Mouse (Mus musculus) right cerebral cortex, postnatal 10 days (tissue): Measurements from ENCODE around the gene Erbb3.
"Not testable (repeated sequence)": the region's sequence is repeated elsewhere in the genome, so short reads cannot be mapped to it uniquely, and the experiment has no call there.

Source experiments
- DNase-seq, 2 experiments: peaks; one replicate each; pipeline ENCODE4 v3.0.0; 2021; ENCODE audit warnings: low spot score in 2 of 2

Erbb3 gene

DNA sequence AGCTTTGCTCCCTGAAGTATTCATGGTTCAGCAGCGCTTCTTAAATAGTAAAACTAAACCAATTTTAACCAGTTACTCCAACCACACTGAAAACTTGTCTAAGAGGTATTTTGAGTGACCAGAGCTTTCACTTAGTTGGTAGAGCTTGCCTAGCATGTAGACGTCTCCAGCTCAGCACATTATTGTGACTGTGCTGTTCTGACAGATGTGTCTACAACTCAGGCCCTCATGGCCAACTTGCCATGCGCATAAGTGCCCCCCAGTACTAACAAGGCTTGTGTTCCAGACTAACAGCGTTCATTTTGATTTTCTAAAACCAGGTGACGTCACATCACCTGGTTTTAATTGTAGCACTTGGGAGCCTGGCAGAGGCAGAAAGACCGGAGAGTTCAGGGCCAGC is 32.5 kb downstream of the Erbb3 start:
- DNase-seq, result no peak

DNA sequence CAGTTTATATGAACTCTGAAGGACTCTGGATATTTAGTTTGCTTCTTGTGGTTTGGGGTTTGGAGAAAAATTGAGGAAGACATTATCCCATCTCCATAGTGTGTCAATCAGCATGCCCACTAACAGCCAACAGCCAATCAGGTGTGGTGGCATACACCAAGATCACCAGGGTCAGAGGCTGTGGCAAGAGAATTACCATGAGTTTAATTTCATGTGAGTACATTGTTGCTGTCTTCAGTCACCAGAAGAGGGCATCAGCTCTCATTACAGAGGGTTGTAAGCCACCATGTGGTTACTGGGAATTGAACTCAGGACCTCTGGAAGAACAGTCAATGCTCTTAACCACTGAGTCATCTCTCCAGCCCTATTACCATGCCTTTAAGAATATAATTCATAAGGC is 33.2 kb downstream of the Erbb3 start:
- no peak for DNase-seq

DNA sequence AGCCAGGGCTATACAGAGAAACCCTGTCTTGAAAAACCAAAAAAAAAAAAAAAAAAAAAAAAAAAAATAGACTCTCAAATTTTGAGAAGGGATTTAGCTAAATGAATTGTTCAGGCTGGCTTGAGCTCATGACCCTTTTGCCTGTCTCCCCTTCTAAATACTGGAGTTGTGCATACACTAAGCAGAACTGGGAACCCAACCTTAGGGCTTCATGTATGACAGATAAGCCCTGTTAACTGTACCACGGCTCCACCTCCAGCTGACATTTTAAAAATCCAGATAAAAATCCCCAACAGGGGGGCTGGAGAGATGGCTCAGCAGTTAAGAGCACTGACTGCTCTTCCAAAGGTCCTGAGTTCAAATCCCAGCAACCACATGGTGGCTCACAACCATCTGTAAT is 33.9 kb downstream of the Erbb3 start:
- DNase-seq, result not testable (repeated sequence)

- DNase-seq, result not testable (repeated sequence)
These were observed 39.2 kb downstream of the Erbb3 start for GRCm38 (mm10) chr10:128550144-128550823.

DNA sequence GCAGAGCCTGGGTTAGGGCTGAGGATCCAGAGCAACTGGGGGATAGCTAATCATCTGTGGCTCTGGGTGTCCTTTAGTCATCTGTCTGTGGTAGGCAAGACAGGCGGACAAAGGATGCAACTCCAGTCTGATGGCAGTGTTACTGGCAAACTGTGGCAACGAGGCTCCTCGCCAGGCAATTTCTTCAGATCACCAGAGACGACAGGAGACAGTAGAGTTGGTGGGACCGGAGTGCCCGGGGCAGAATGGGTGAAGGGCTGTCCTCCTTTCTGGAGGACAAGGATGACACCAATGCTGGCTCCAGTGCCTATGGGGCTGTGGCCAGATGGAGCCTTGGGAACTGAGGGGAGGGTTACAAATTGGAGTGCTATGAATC is 39.8 kb downstream of the Erbb3 start:
- peak; percentile 50 to 62 for DNase-seq

GRCm38 (mm10) chr10:128548947-128549681 is 40.3 kb downstream of the Erbb3 start, which contains the start of gene Rpl41:
Gene Rpl41 (minus strand): TSS chr10:128549305.
- DNase-seq, result peak; percentile 96 to 97

- DNase-seq, result peak in 1 of 2 experiments; percentile 44
These were observed 41.2 kb downstream of the Erbb3 start for GRCm38 (mm10) chr10:128548051-128548791.

GRCm38 (mm10) chr10:128547361-128548032 is 42.0 kb downstream of the Erbb3 start, which contains the start of gene Zc3h10:
Gene Zc3h10 (minus strand): TSS chr10:128547774.
- DNase-seq, result peak; percentile 96 to 98

GRCm38 (mm10) chr10:128546787-128547186 is 42.7 kb downstream of the Erbb3 start:
- DNase-seq, result no peak

DNA sequence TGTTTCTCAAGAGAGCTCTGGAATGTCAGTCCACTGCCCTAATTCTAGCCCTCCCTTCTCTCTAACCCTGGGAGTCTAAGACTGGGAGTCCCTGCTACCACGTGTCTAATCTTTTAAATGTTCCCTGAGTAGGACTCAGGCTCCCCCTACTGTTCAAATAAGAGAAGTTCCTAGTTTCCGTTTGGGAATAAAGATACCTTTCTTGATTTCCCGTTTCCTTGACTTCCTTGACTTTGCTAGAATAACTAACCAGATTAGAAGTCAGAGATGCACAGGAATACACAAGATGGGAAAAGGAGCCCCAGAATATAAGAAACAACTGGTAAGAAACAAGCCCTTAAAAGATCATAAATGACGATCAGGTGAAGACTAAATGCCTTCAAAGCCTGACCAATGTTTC is 43.1 kb downstream of the Erbb3 start:
- no peak for DNase-seq

- DNase-seq, result no peak
These were observed 43.9 kb downstream of the Erbb3 start for GRCm38 (mm10) chr10:128545570-128545898.

- DNase-seq, result peak in 1 of 2 experiments; percentile 43
These were observed 44.5 kb downstream of the Erbb3 start for GRCm38 (mm10) chr10:128544674-128545569.

DNA sequence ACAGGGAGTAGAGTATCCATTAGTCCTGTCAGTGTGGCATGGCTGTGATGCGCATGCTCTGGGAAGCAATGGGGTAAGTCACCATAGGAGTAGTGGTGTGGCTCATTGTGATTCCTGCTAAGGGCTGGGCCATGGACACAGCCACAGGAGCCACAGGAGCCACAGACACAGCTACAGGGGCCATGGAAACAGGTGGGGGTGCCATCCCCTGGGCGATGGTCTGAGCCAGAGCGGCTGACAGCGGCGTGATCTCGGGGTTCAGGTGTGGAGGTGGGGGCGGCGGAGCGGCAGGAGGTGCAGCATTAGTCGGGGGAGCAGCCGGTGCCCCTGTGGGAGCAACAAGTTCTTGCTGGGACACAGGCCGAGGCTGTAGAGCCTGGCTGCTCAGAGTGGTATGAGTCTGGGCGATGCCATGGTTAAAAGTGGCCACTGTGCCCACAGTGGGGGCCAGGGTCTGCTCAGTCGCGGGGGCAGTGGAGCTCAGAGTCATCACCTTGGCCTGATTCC is 45.2 kb downstream of the Erbb3 start:
- no peak for DNase-seq

- DNase-seq, result peak in 1 of 2 experiments; percentile 54
These were observed 46.4 kb downstream of the Erbb3 start for GRCm38 (mm10) chr10:128543100-128543499.

DNA sequence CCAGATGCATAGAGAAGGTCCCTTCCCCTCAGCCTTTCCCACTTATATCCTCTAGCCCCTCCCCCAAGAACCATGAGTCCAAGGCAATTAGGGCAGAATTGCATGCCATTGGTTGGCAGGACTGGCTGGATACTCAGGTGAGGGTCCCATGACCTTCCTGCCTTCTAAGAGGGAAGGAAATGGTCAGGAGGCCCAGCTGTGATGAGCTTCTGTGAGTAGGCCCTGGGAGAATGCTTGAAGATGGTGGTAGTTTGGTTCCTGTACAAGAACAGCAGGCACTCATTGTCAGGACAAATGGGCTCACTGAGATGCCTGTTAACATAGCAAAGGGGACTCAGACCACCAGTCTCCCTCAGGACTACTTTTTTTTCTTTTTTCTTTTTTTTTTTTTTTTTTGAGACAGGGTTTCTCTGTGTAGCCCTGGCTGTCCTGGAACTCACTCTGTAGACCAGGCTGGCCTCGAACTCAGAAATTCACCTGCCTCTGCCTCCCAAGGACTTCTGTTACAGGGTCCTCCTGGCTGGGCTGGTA is 51.0 kb downstream of the Erbb3 start:
- no peak for DNase-seq

GRCm38 (mm10) chr10:128536266-128536940 is 53.0 kb downstream of the Erbb3 start:
- DNase-seq, result peak; percentile 90 to 91

DNA sequence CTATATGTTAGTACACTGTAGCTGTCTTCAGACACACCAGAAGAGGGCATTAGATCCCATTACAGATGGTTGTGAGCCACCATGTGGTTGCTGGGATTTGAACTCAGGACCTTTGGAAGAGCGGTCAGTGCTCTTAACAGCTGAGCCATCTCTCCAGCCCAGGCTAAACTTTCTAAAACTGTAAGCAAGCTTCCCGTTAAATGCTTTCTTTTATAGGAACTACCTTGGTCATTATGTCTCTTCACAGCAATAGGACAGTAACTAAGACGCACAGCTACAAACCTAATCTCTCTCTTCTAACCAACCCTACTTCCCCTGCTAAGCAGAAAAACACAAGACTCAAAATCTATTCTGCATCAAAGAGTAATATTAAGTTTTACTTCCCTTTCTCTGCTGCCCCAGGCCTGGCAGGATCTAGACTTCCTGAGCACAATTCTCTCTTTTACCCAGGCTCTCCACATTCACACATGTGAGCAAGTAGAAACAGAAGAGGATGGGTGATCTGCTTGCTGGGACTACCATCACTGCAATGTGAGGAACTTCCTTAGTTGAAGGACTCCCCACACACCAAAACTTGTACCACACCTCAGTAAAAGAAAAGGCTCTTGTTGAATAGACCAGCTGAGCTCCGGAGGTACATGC is 53.7 kb downstream of the Erbb3 start:
- DNase-seq, result no peak

DNA sequence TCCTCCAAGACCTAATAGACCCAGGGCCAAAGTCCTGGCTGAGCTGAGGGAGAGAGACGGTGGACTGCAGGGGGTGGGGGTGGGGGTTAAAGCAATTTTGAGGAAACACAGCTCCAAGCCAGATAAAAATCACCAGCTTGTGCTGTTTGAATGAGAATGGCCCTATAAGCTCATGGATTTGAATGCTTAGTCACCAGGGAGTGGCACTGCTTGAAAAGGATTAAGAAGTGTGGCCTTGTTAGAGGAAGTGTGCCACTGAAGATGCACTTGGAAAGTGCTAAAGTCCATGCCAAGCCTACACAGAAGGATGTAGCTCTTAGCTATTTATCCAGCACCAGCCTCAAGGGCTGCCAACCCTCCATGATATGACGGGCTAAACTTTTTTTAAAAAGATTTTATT is 54.2 kb downstream of the Erbb3 start:
- DNase-seq, result no peak
